Mouse (Mus musculus): Measurements from ENCODE around the gene Ube2d3.

Gene Ube2d3

GRCm38 (mm10) chr3:135437758-135438495, at the start of gene Ube2d3:
TSS of gene Ube2d3 (plus strand) at chr3:135438149.
- peak; percentile 95 for DNase-seq (ENCODE audit: low spot score)

GRCm38 (mm10) chr3:135393186-135393585, 44.8 kb upstream of the Ube2d3 start:
- DNase-seq (ENCODE audit: low spot score) = no peak

- no peak for DNase-seq (ENCODE audit: low spot score)
These were observed 42.9 kb upstream of the Ube2d3 start for GRCm38 (mm10) chr3:135395085-135395484.

GRCm38 (mm10) chr3:135396081-135396480, 41.9 kb upstream of the Ube2d3 start:
- no peak for DNase-seq (ENCODE audit: low spot score)

- no peak for DNase-seq (ENCODE audit: low spot score)
These were observed 40.8 kb upstream of the Ube2d3 start for GRCm38 (mm10) chr3:135397112-135397511.

GRCm38 (mm10) chr3:135402201-135402658, 35.7 kb upstream of the Ube2d3 start:
- DNase-seq (ENCODE audit: low spot score) = peak; percentile 67

GRCm38 (mm10) chr3:135403211-135403610, 34.7 kb upstream of the Ube2d3 start:
- no peak for DNase-seq (ENCODE audit: low spot score)

- no peak for DNase-seq (ENCODE audit: low spot score)
These were observed 34.1 kb upstream of the Ube2d3 start for GRCm38 (mm10) chr3:135403856-135404255.

GRCm38 (mm10) chr3:135404599-135404998, 33.4 kb upstream of the Ube2d3 start:
- DNase-seq (ENCODE audit: low spot score) = no peak

- DNase-seq (ENCODE audit: low spot score) = no peak
These were observed 30.6 kb upstream of the Ube2d3 start for GRCm38 (mm10) chr3:135407351-135407750.

GRCm38 (mm10) chr3:135409219-135409618, 28.7 kb upstream of the Ube2d3 start:
- no peak for DNase-seq (ENCODE audit: low spot score)

GRCm38 (mm10) chr3:135411056-135411455, 26.9 kb upstream of the Ube2d3 start:
- DNase-seq (ENCODE audit: low spot score) = no peak

- no peak for DNase-seq (ENCODE audit: low spot score)
These were observed 26.1 kb upstream of the Ube2d3 start for GRCm38 (mm10) chr3:135411824-135412223.

- no peak for DNase-seq (ENCODE audit: low spot score)
These were observed 20.7 kb upstream of the Ube2d3 start for GRCm38 (mm10) chr3:135417245-135417644.

GRCm38 (mm10) chr3:135417799-135418198, 20.1 kb upstream of the Ube2d3 start:
- DNase-seq (ENCODE audit: low spot score) = no peak

- no peak for DNase-seq (ENCODE audit: low spot score)
These were observed 17.2 kb upstream of the Ube2d3 start for GRCm38 (mm10) chr3:135420542-135421309.

- DNase-seq (ENCODE audit: low spot score) = no peak
These were observed 16.7 kb upstream of the Ube2d3 start for GRCm38 (mm10) chr3:135421310-135421594.

- no peak for DNase-seq (ENCODE audit: low spot score)
These were observed 15.6 kb upstream of the Ube2d3 start for GRCm38 (mm10) chr3:135422232-135422855.

GRCm38 (mm10) chr3:135422856-135423607, 14.9 kb upstream of the Ube2d3 start:
- DNase-seq (ENCODE audit: low spot score) = peak; percentile 26

GRCm38 (mm10) chr3:135423608-135424212, 14.2 kb upstream of the Ube2d3 start, which contains the start of gene Cisd2:
TSS of gene Cisd2 (minus strand) at chr3:135423925.
- no peak for DNase-seq (ENCODE audit: low spot score)

GRCm38 (mm10) chr3:135436901-135437616, 890 bp upstream of the Ube2d3 start:
- DNase-seq (ENCODE audit: low spot score) = no peak

Measured in urinary bladder, postnatal 10 days (tissue).